Mouse (Mus musculus): ENCODE results near the gene Alg14.

Alg14 gene

GRCm38 (mm10) chr3:121338687-121339086 is 47.1 kb downstream of the Alg14 start:
- no peak for DNase-seq (ENCODE audit: low read depth)

- DNase-seq (ENCODE audit: low read depth) = peak; percentile 69
Observed at GRCm38 (mm10) chr3:121340321-121340761, 48.8 kb downstream of the Alg14 start.

- no peak for DNase-seq (ENCODE audit: low read depth)
Observed at GRCm38 (mm10) chr3:121343224-121343623, 51.7 kb downstream of the Alg14 start.

GRCm38 (mm10) chr3:121344056-121344945 is 52.7 kb downstream of the Alg14 start:
- peak; percentile 70 for DNase-seq (ENCODE audit: low read depth)

- no peak for DNase-seq (ENCODE audit: low read depth)
Observed at GRCm38 (mm10) chr3:121344951-121345642, 53.5 kb downstream of the Alg14 start.

- DNase-seq (ENCODE audit: low read depth) = no peak
Observed at GRCm38 (mm10) chr3:121345643-121346000, 54.0 kb downstream of the Alg14 start.

- no peak for DNase-seq (ENCODE audit: low read depth)
Observed at GRCm38 (mm10) chr3:121346507-121347267, 55.1 kb downstream of the Alg14 start.

GRCm38 (mm10) chr3:121348792-121349191 is 57.2 kb downstream of the Alg14 start:
- no peak for DNase-seq (ENCODE audit: low read depth)

GRCm38 (mm10) chr3:121349334-121350169 is 58.0 kb downstream of the Alg14 start:
- no peak for DNase-seq (ENCODE audit: low read depth)

GRCm38 (mm10) chr3:121351257-121351656 is 59.7 kb downstream of the Alg14 start:
- DNase-seq (ENCODE audit: low read depth) = no peak

GRCm38 (mm10) chr3:121354281-121354680 is 62.7 kb downstream of the Alg14 start:
- no peak for DNase-seq (ENCODE audit: low read depth)

- no peak for DNase-seq (ENCODE audit: low read depth)
Observed at GRCm38 (mm10) chr3:121354861-121355470, 63.4 kb downstream of the Alg14 start.

- no peak for DNase-seq (ENCODE audit: low read depth)
Observed at GRCm38 (mm10) chr3:121355569-121355968, 64.0 kb downstream of the Alg14 start.

GRCm38 (mm10) chr3:121356111-121356510 is 64.5 kb downstream of the Alg14 start:
- no peak for DNase-seq (ENCODE audit: low read depth)

- no peak for DNase-seq (ENCODE audit: low read depth)
Observed at GRCm38 (mm10) chr3:121357030-121357429, 65.5 kb downstream of the Alg14 start.

GRCm38 (mm10) chr3:121358285-121358684 is 66.7 kb downstream of the Alg14 start:
- DNase-seq (ENCODE audit: low read depth) = no peak

- no peak for DNase-seq (ENCODE audit: low read depth)
Observed at GRCm38 (mm10) chr3:121358850-121359249, 67.3 kb downstream of the Alg14 start.

- peak; percentile 37 for DNase-seq (ENCODE audit: low read depth)
Observed at GRCm38 (mm10) chr3:121359272-121359671, 67.7 kb downstream of the Alg14 start.

- DNase-seq (ENCODE audit: low read depth) = no peak
Observed at GRCm38 (mm10) chr3:121362002-121362401, 70.4 kb downstream of the Alg14 start.

GRCm38 (mm10) chr3:121364388-121364787 is 72.8 kb downstream of the Alg14 start:
- no peak for DNase-seq (ENCODE audit: low read depth)

- no peak for DNase-seq (ENCODE audit: low read depth)
Observed at GRCm38 (mm10) chr3:121365131-121365530, 73.6 kb downstream of the Alg14 start.

Data from NIH3T3 (cell line).